In the genomic region with DNA sequence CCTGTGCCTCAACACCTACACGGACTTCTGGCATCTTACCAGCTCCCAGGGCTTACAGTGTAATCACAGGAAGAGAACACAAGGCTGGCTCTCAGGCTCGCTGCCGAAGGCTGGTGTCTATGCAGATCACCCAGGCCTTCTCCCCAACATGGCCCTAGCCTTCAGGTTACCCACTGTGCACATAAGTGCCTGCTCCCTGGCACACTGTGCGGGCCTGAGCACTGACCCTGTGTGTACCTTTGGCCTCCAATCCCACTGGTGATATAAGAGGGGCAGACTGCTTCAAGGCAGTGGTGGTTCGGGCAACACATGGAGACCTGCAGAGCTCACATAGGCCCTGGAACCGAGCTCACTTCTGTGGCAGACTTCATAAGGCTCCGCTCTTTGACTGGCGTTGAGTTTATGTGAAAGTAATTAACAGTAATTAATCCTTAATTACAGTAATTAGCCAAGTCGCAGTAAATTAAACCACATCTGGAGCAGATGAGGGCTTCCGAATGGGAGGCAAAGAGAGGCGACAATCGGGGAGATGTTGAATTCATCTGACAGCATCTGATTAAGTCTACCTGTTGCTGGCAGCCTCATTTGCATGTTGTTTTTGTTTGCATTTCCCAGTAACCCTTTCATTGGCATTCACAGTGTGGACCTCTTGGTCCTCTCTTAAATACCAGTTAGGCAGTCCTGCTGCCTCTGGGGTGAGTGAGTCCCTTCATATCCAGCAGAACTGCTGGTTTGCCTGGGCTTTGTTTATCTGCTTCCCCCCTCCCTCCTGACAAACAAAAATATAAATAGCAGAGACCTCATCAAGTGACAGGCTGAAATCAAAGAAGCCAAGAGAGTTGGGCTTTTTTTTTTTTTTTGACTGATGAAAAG, we compare ENCODE assay signal across 12 mouse cellular contexts.
A peak's percentile ranks its signal among the peaks of the same experiment; 100 is the strongest.
DNase-seq lines count a peak whose midpoint lies in the region; ATAC-seq and TF ChIP-seq lines count a peak whose summit lies in the region.
"Had no signal": no experiment of that assay in that cellular context is flagged by ENCODE, and none has a peak within 500 bp of the region (broad histone marks: within the 10 kb centered on the region; RNA-seq: fewer than 3 reads in every experiment).

No protein-coding gene starts in this region.

- no peak overlapping the region for H3K9ac ChIP-seq in forebrain, embryonic 11.5 days (ENCODE audit: low read length)
- no peak overlapping the region for H3K9ac ChIP-seq in kidney, embryonic 16.5 days (replicated peaks; ENCODE audit: low read length)

- TF ChIP-seq POLR2A in brain, embryonic 14.5 days (IDR thresholded peaks at IDR 0.05; ENCODE audit: borderline replicate concordance, extremely low read depth, insufficient read depth, insufficient read length, poor library complexity, severe bottlenecking) = no peak

- peaks cover 7% of the 10 kb centered on the region for H3K4me1 ChIP-seq in forebrain, embryonic 11.5 days (replicated peaks; ENCODE audit: control insufficient read depth, insufficient read depth, low read length)
- peaks cover 36% of the 10 kb centered on the region for H3K4me1 ChIP-seq in forebrain, embryonic 10.5 days
- peaks cover 37% of the 10 kb centered on the region for H3K4me1 ChIP-seq in kidney, embryonic 16.5 days (ENCODE audit: insufficient read depth, low read length)

- no peak for DNase-seq in forebrain, embryonic 11.5 days (ENCODE audit: low spot score)
- DNase-seq in forebrain, embryonic 10.5 days (ENCODE audit: extremely low spot score, low spot score) = no peak
- DNase-seq in kidney, postnatal 4 days = no peak
- DNase-seq in brain, embryonic 14.5 days (ENCODE audit: low read depth) = peak; percentile 86
- peak; percentile 36 for DNase-seq in heart, postnatal 4 days
- DNase-seq in left cerebral cortex, adult 9 months (ENCODE audit: low spot score in 2 of 2) = no peak
- DNase-seq in thymus, postnatal 0 days (ENCODE audit: low spot score) = no peak
- DNase-seq: gastrocnemius, postnatal 14 days; right cerebral cortex, postnatal 14 days; thymus, adult 18-20 months had no signal

- ATAC-seq in forebrain, embryonic 11.5 days (replicated peaks; ENCODE audit: low FRiP score) = peak; percentile 53
- peak; percentile 60; the same call in 1 of the 2 replicates for ATAC-seq in kidney, embryonic 16.5 days (ENCODE audit: low FRiP score, low TSS enrichment)
- ATAC-seq: Patski had no signal

- no peak overlapping the region for H3K4me3 ChIP-seq in forebrain, embryonic 11.5 days (ENCODE audit: low read depth, low read length)
- H3K4me3 ChIP-seq in forebrain, embryonic 10.5 days = no peak overlapping the region
- no peak overlapping the region for H3K4me3 ChIP-seq in kidney, embryonic 16.5 days (ENCODE audit: low read length)

- H3K27ac ChIP-seq in forebrain, embryonic 11.5 days (ENCODE audit: low read depth, low read length) = no peak overlapping the region
- no peak overlapping the region for H3K27ac ChIP-seq in forebrain, embryonic 10.5 days
- no peak overlapping the region; the same call in 1 of the 2 replicates for H3K27ac ChIP-seq in kidney, embryonic 16.5 days (ENCODE audit: low read length)

- no peaks in the 10 kb centered on the region for H3K9me3 ChIP-seq in forebrain, embryonic 11.5 days (ENCODE audit: control insufficient read depth, low read length)
- H3K9me3 ChIP-seq in forebrain, embryonic 10.5 days = no peaks in the 10 kb centered on the region
- no peaks in the 10 kb centered on the region for H3K9me3 ChIP-seq in kidney, embryonic 16.5 days (ENCODE audit: low read length)

- WGBS in forebrain, embryonic 11.5 days = 64% methylated on average over 12 of the region's 12 CpGs
- WGBS in forebrain, embryonic 10.5 days = 74% methylated on average over 12 of the region's 12 CpGs
- 59% methylated on average over 12 of the region's 12 CpGs for WGBS in kidney, embryonic 16.5 days

- no peak overlapping the region for H3K4me2 ChIP-seq in forebrain, embryonic 11.5 days (ENCODE audit: low read depth, low read length, severe bottlenecking)
- no peak overlapping the region for H3K4me2 ChIP-seq in kidney, embryonic 16.5 days (replicated peaks; ENCODE audit: low read depth, low read length)

- H3K27me3 ChIP-seq in forebrain, embryonic 11.5 days (ENCODE audit: control insufficient read depth, insufficient read depth, low read length) = no peaks in the 10 kb centered on the region
- H3K27me3 ChIP-seq in forebrain, embryonic 10.5 days (ENCODE audit: poor library complexity, severe bottlenecking) = no peaks in the 10 kb centered on the region
- no peaks in the 10 kb centered on the region for H3K27me3 ChIP-seq in kidney, embryonic 16.5 days (ENCODE audit: insufficient read depth, low read length)
- H3K27me3 ChIP-seq: Patski had no signal

- no peak for TF ChIP-seq CTCF in brain, embryonic 14.5 days (IDR thresholded peaks at IDR 0.05; ENCODE audit: borderline replicate concordance, extremely low read depth, insufficient read depth, insufficient read length)

- H3K36me3 ChIP-seq in forebrain, embryonic 11.5 days (ENCODE audit: control insufficient read depth, insufficient read depth, low read length) = no peaks in the 10 kb centered on the region
- no peaks in the 10 kb centered on the region for H3K36me3 ChIP-seq in forebrain, embryonic 10.5 days (replicated peaks)
- no peaks in the 10 kb centered on the region for H3K36me3 ChIP-seq in kidney, embryonic 16.5 days (ENCODE audit: insufficient read depth, low read length)

Comparison
In these comparisons a context has a peak if more than half of its experiments do, and no peak if none do; other contexts are left out.
1. DNase-seq: peak in brain, embryonic 14.5 days (single experiment) and heart, postnatal 4 days (single experiment); none in forebrain, embryonic 11.5 days (single experiment), forebrain, embryonic 10.5 days (single experiment), kidney, postnatal 4 days (0 of 2), left cerebral cortex, adult 9 months (0 of 2) and thymus, postnatal 0 days (single experiment).